Mouse (Mus musculus) kidney, adult 18-20 months (tissue): Measurements from ENCODE around the gene Gabbr1.
"Not testable (repeated sequence)": the region's sequence is repeated elsewhere in the genome, so short reads cannot be mapped to it uniquely, and the experiment has no call there.

Experiments
- DNase-seq: peaks from one replicate; pipeline ENCODE4 v3.0.0; 2021

Gabbr1 gene

DNA sequence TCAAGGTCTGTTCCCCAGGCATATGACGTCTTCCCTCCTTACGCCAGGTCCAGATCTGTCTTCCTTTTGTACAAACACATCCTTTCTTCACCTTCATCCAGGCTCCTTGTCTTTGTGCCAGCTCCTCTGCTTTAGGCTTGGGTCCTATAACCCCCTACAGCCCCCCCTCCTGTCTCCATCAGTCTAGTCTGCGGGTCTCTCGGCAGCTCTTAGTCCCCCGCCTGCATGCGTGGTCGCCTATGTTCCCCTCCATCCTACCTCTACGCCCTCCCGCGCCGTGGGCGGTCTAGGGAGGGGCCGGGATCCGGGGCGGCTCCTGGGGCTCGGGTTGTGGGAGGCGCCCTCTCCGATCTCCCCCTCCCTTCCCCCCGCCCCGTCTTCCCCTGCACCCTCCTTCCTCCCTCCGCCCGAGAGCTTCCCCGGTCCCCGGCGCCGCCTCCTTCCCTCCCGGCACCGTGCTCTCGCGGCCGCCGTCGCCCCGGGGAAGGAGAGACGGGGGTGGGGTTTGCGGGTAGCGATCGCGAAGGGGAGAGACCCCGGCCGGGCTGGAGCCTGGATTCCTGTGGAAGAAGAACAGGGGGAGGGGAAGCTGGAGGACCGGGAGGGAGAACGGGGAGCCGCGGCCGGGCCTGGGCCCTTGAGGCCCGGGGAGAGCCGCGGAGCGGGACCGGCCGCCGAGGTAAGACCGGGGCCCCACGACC lies at the start of gene Gabbr1:
TSS of gene Gabbr1 (plus strand) at position 356 of the 701 bp plus-strand sequence.
- DNase-seq: peak; percentile 82

DNA sequence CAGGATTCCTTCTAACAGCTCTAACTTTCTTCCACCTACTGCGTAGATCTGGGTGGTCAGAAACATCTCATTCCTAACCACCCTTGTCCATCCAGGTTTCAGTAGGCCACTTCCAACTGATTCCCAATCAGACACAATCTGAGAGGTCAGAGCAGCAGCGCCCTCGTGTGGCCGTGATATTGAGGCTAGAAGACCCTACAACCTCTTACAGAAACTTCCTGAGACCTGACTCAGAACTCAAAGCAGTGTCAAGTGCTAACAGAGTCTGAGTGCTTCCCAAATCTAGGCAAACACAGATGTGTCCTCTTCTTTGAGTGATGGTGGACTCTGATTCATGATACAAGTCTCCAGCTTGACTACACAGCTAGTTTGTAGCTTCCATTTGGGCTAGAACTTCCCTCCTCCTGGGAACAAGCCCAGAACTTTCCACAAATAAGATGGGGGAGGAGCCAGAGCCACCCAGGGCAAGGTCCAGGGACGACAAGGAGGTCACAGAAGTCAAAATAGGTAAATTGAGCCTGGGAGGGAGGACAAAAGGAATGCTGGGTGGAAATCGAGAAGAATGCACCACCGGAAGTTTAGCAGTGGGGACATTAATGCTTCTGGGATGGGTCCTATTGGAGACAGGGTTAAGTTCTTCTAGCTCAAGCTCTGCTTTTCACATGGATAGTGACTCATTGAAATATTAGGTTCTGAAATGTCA lies 48.6 kb upstream of the Gabbr1 start:
- DNase-seq: peak; percentile 82

DNA sequence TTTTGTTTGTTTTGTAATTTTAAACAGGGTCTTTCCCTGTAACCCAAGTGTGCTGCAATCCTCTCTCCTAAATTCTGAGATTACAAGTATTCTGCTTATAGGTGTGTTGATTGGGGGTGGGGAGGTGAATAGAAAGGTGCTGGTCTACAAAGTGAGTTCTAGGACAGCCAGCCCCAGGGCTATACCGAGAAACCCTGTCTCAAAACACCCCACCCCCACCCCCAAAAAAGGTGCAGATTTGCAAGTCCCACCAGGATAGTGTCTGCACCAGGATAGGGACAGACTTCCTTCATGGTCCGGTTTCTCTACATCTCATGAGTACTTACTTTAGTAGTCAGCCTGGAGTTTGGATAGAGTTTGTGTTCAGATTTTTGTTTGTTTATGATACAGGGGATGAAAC lies 47.3 kb upstream of the Gabbr1 start:
- DNase-seq: no peak

DNA sequence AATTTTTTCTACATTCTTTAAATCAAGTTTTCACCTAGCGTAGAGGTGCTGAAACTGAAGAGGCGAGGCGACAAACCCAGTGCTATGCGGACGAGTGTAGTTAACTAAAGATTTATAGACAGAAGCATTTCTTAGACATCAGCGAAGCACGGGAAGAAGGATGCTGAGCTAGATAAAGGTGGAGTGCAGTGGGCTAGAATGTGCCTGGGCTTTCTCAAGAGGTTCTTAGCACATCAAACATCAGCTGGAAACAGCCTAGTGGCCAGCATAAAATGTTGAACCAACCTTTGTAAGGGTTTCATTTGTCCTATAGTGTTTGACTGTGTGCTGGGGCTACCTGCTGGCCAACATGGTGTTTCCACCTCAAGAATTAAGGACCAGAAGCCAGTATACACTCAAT lies 44.9 kb upstream of the Gabbr1 start, which contains the start of gene Zfp57:
TSS of gene Zfp57 (plus strand) at position 301 of the 400 bp plus-strand sequence.
- no peak for DNase-seq

DNA sequence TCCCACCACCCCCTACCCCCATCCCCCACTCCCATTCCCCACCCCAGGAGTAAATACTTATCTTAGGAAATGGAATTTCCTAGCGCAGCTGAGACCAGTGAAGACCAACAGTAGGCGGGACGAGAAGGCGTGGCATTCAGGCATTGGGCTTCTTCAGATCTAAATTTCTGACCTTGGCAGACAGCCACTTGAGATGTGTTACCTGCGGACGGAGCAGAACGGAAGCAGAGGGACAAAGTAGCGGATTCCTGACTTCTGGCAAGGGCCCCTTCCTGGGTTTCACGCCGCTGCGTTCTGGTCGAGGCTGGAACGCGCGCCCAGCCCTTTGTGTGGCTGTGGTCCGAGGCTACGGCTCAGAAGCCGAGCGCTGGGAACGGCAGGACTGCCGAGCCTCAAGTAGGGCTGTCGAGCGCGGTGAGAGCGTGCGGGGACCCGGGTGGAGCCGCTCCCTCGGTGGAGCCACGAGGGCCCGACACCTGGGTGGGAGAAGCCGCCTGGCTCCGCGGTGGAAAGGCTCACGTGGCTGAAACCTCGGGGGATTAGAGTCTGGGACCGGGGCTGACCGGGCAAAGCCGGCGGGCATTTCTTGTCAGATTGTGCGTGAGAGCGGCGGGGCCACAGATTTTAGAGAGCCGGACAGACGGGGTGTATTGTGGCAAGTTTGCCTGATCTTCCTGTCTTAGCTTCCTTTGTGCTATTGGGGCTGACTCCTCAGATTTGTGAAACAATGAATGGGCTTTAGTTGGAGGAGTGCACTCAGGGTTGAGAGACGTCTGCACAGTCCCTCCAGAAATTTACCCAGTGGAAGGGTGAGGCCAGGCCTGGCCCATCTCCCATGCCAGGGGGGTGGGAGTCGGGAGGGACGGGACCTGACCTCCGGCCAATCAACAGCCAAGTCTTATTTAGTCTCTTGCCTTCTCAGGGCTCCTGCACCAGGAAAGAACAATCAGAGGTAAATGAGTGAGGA lies 43.1 kb upstream of the Gabbr1 start:
- DNase-seq: peak; percentile 58

DNA sequence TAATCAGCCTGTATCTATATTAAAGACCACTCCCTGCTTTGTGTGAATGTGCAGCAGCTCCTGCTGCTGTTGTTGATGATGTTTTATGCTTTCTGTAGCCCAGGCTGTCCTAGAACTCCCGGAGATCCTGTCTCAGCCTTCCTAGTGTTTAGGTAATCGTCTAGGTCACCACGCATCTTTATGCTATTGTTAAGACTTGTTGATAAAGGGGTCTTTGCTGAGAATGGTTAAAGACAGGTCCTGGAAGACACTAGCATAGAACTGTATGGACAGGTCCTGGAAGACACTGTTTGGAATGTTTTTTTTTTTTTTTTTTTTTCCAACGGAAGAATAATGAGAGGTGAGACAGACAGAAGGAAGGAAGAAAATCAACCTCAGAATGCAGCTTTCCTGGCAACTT lies 42.4 kb upstream of the Gabbr1 start:
- DNase-seq: no peak

DNA sequence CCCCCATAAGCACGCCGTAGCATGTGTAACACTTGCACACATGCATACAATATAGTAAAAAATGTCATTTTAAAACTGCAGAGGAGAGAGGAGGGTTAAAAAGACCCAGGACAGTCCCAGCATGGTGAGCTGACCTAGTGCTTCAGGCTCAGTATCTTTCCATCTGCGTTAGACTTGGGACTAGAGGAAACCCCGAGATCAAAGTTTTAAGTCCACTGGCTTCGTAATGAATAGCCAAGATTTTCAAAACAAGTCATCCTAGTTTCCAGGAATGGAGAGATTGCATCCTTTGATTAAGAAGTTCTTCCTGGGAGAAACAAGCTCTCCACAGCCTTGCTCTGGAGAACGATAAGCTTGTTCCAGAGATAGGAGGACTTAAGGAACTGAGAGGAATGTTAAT lies 37.6 kb upstream of the Gabbr1 start:
- no peak for DNase-seq

DNA sequence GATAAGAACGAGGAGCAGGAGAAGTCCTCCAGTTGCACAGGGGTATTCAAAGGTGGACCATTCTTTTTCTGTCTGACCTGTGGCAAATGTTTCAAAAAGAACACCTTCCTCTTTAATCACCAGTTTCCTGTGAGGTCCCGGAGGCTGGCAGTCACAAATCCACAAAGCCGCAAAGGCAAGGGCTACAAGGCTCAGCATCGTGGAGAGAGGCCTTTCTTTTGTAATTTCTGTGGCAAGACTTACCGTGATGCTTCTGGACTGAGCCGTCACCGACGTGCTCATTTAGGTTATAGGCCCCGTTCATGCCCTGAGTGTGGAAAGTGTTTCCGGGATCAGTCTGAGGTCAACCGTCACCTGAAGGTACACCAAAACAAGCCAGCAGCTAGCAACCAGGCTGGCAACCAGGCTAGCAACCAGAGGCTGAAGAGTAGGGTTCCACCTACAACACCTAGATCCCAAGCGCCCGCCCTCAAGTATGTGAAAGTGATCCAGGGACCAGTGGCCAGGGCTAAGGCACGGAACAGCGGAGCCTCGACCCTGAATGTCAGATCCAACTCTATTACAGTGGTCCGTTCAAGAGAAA lies 36.2 kb upstream of the Gabbr1 start:
- DNase-seq: no peak

DNA sequence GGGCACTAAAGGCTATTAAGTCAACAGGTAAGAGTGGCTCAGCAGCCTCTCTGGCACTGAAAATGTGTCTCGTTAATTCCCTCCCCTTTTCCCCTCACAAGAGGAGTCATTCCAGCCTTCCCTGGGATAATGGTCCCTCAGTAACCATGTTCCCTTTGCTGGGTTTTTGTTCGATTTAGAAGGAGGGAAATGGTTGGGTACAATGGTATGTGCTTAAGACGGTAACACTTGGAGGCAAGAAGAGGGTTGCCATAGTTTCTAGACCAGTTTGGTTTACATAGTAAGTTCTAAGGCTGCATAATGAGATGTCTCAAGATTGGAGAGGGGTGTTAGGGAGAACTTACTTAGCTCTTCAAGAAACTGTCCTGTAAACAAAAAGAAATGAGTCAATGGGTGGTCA lies 34.0 kb upstream of the Gabbr1 start:
- DNase-seq: no peak

DNA sequence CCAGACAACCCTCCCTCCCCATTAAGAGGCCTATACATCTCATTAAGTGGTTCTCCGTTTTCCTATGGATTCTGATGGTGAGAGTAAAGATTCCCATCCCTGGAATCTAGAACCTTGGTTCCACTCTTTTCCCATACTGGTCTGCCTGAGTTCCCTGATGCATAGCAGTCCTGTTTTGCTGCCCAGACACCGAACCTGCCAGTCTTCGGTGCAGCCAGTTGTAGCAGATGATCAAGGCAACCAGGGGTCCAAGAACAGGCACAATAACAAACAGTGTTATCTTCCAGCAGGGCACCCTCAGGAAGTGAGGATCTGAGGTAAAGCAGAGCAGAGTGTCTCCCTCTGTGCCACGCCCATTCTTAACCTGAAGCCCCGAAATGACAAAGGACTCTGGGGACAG lies 33.6 kb upstream of the Gabbr1 start:
- DNase-seq: no peak

DNA sequence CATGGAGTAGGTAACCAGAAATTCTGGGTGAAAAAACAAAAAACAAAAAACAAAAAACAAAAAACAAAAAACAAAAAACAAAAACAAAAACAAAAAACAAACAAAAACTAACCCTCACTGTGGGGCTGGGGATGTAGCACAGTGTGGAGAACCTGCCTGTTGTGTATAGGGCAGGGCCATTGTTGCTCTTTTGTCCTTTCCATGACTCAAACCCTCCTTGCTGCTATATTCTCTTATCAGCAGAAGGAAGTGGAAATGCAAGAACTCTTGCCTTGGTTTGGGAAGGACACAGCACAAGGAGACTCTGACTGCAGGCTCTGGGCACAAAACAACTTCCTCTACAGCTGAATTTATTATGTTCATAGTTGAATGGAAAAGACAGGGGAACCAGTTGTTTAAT lies 29.4 kb upstream of the Gabbr1 start:
- DNase-seq: no peak

DNA sequence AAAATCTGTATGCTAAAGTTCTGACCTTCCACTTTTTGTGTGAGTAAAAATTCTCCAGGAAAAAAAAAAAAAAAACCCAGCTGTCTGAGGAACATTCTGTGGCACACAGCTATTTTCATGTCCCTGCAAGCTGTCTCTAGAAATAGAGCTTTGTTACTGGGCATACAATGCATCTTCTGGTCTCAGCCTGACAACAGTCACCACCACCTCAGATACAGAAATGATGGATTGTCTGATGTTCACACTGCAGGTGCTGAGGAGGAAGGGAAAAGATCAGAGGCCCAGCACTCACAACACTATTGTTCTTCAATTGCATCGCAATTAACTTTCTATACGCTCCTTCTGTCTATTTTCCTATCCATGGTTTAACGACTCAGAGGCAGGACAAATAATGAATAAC lies 27.4 kb upstream of the Gabbr1 start:
- DNase-seq: no peak

DNA sequence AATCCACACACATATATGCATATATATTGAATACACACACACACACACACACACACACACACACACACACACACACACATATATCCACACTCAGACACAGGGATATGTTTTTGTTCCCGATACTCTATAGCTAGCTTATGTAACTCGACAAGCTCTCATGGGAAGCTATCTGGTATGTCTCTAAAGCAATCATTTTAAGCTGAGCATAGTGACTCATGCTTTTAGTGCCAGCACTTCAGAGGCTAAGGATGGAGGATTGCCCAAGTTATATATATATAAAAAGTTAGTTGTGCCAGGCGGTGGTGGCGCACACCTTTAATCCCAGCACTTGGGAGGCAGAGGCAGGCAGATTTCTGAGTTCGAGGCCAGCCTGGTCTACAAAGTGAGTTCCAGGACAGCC lies 26.5 kb upstream of the Gabbr1 start:
- DNase-seq: not testable (repeated sequence)

DNA sequence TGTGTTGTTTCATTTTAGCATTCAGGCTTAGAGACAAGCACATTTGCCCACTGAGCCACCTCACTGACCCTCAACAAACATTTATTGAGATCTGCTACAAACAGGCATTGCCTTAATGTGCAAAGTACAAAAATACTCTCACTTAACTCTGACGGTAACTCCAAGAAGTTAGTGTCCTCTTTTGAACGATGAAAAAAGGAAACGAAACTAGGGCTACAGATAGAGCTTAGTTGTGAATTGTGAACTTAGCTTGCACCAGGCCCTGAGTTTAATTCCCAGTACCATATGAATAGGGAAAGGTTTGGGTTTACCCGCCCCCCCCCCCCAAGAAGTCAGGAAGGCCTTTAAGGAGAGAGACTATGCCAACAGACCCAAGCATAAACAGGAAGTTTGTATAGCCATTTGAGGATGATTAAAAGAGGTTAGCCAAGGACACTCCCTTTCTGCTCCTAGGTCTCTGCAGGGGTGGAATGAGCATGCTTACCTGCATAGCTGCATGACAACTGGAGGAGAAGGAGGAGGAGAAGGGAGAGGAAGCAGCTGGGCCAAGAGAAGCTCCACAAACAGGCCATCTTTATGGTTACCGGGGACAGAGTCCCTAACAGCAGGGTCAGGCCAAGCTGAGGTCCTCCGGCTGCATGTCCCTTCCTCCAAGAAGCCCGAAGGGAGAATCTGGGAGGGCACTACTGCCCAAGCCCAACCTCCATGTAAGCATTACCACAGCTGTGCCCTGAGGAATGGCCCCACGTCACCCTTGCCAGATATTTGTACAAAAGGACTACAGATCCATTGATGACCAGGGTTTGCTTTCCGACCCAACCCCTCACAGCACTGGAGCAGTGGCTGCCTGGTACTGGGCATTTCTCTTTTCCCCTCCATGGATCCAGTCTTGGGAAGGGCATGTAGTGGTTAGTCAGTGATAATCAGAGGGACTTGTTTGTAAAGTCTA lies 22.9 kb upstream of the Gabbr1 start, which contains the start of gene Mog:
TSS of gene Mog (minus strand) at position 771 of the 949 bp plus-strand sequence.
- DNase-seq: no peak

DNA sequence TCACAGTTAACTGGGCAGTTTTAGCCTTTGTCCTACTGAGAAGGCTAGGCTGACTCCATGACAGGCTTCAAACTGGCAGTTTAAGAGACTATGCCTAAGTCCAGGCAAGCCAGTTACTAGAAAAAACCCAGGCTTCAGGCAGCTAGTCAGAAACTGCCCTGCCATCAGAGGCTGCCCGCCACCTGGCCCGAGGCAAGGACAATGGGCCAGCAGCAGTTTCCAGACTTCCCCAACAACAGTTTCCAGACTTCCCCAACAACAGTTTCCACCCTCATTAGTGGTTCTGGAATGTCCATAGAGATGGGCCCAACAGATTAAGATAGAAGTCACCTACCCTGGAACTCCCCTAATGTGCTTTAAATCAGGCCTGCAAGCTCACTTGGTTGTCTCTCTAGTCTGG lies 19.3 kb upstream of the Gabbr1 start:
- DNase-seq: no peak

DNA sequence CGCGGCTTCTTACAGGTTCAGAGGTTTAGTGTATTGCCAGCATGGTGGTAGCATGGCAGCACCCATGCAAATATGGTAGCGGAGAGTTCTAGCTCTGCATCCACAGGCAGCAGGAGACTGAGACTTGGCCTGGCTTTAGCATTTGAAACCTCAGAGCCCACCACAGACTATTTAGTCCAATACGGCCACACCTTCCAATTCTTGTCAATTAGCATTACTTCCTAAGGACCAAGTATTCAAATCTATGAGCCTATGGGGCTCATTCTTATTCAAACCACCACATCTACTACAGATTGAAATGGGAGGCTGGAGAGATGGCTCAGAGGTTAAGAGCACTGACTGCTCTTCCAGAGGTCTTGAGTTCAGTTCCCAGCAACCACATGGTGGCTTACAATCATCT lies 18.3 kb upstream of the Gabbr1 start:
- DNase-seq: no peak

DNA sequence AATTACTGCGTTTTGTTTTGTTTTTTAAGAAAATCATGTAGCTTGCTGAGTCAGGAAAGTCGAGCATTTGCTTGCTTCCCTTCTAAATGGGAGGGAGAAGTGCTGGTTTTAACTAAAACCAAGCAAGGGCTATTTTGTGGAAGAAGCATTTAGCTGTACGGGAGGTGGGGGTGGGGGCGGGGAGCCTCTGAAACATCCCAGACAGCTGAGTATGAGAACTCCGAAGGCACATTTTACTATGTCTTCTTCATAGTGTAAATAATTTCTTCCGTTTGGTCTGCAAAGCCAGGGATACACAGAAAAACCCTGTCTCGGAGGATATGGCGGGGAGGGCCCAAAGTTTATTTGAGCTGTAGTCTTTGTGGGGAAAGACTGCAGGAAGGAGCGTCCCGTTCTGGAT lies 17.6 kb upstream of the Gabbr1 start:
- DNase-seq: no peak

DNA sequence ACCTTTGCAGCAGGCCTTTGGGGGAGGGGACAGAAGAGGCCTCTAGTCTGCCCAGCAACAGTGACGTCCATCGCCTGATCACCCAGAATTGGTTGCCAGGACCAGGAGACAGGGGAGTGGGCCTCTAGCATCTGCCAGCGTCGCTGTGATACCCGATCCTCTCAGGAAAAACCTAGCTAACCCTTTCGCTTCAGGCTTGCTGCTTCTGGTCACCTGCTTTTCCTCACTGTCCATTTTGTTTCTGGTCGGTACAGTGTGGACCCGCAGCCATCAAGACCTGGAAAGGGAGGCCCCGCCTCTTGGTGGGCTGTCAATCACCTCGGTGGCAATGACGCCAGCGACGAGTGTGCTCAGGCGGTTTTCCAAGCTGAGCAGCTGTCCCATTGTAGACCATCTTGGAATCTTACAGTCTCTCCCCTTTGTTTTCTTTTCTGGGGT lies 17.1 kb upstream of the Gabbr1 start:
- peak; percentile 88 for DNase-seq

DNA sequence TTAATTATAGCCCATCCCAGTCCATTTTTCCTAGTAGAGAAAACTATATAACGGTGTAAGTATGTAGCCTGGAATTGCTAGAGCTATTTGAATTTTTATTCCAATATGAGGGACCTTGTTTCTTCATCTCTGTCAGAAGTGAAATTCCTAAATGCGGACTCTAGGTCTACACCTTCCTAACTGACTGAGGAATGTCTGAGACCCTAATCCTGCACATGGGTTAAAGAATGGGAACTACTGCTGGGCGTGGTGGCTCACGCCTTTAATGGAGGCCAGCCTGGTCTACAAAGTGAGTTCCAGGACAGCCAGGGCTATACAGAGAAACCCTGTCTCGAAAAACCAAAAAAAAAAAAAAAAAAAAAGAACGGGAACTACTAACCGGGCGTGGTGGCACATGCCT lies 16.6 kb upstream of the Gabbr1 start:
- DNase-seq: no peak

DNA sequence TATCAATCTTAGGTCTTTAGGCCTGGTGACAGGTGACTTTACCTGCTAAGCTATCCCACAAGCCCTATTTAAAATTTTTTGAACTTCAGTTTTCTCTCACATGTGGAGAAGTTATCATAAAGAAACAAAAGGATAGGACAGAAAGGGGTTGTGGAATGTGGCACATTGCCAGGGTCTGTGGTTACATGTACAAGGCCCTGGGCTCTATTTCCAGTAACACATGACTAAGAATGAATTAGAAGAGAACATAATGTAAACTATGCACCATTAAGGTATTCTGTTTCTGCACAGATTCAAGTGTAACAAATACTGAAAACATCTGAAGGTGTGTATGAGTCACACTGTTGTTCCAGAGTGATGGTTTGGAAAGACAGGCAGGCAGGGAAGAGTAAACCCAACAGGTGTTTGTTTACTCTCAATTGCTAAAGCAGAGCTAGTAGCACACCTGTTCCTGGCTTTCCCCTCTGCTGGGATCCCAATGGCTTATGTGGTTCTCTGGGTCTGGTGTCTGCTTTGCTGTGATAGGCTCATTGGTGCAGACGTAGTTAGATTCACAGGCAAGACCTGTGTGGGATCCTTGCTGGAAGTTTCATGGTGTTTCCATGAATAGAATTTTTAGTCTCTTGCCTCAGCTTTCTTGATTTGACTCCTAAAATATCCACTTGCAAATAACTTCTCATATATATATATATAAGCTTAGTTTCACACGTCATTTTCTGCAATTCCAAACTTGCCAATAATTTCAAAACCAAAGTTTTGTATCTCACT lies 6.5 kb upstream of the Gabbr1 start:
- DNase-seq: no peak
